Mouse (Mus musculus) midbrain, embryonic 11.5 days (tissue): Measurements from ENCODE around the gene Asrgl1. TPM values are rescaled to one million over a fixed set of nuclear protein-coding genes. Genes with fewer than 3 reads are reported as not detected.

Source experiments
- ATAC-seq: fragments of 200-750 bp; cut with Nextera tagmentation; 2 replicates; pipeline ENCODE4 v1.8.0; 2017; ENCODE audit warnings: moderate TSS enrichment, moderate library complexity; ENCODE audit not compliant: low FRiP score
- DNase-seq: peaks from one replicate; pipeline ENCODE4 v3.0.0; 2015; ENCODE audit warnings: low spot score; ENCODE audit errors: missing footprints
- H3K27ac ChIP-seq: fragments of 300-500 bp; sonication (generic); 2 replicates; pipeline ENCODE4 v1.5.1; 2014; ENCODE audit warnings: low read depth, low read length
- H3K27me3 ChIP-seq: fragments of 300-500 bp; sonication (generic); 2 replicates; pipeline ENCODE4 v1.6.1; 2014; ENCODE audit warnings: mild to moderate bottlenecking, low read length, moderate library complexity, mixed read lengths; ENCODE audit not compliant: control insufficient read depth, insufficient read depth
- H3K36me3 ChIP-seq: fragments of 300-500 bp; sonication (generic); 2 replicates; pipeline ENCODE4 v1.6.1; 2014; ENCODE audit warnings: mild to moderate bottlenecking, low read length, moderate library complexity, mixed read lengths; ENCODE audit not compliant: control insufficient read depth, insufficient read depth
- H3K4me1 ChIP-seq: fragments of 300-500 bp; sonication (generic); 2 replicates; pipeline ENCODE4 v1.6.1; 2014; ENCODE audit warnings: low read length; ENCODE audit not compliant: control insufficient read depth, insufficient read depth
- H3K4me2 ChIP-seq: fragments of 300-500 bp; sonication (generic); 2 replicates; pipeline ENCODE4 v1.6.1; 2014; ENCODE audit warnings: mild to moderate bottlenecking, moderate library complexity
- H3K4me3 ChIP-seq: fragments of 300-500 bp; sonication (generic); 2 replicates; pipeline ENCODE4 v1.5.1; 2014; ENCODE audit warnings: low read depth, low read length
- H3K9ac ChIP-seq: fragments of 300-500 bp; sonication (generic); 2 replicates; pipeline ENCODE4 v1.6.1; 2014; ENCODE audit warnings: low read length
- H3K9me3 ChIP-seq: fragments of 300-500 bp; sonication (generic); 2 replicates; pipeline ENCODE4 v1.6.1; 2016; ENCODE audit warnings: low read length; ENCODE audit not compliant: control insufficient read depth
- WGBS: fragments of 180-500 bp; shearing (Covaris S2); extraction: QIAGEN DNeasy Blood & Tissue Kit; methylation state at CpG from one replicate; pipeline ENCODE4 v1.1.7; 2014; 5-methylcytosine and 5-hydroxymethylcytosine counted together
- polyA plus RNA-seq: library from polyadenylated mRNA; unstranded; fragments of >200 nt; fragmentation: Nextera tagmentation; extraction: Ambion mirVana; gene quantifications from 2 replicates; pipeline ENCODE4 v1.2.1, GENCODE M21; 2014

The Asrgl1 gene
- polyA plus RNA-seq, 1 experiment from 2014 or later = 14.2 TPM

DNA sequence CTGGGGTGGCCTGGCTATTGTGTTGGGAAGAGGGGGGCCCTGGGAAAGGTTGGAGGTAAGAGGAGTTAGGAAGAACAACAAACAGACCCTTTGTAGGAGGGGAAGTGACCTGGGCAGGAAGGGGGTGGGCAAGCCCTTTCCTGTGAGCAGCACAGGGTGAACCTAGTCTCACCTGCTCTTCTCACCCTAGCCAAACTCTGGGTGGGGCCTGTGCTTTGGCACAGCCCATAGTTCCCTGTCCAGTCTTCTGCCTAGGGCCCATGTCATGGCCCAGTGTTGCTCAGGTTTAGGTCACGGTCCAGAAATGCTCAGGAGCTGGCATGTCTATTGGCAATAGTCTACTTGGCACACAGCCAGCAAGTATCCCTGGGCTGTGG lies 28.1 kb downstream of the Asrgl1 start:
- no peak overlapping the region for H3K9ac ChIP-seq
- DNase-seq = no peak

GRCm38 (mm10) chr19:9106751-9107378 lies 28.6 kb downstream of the Asrgl1 start:
- Histone ChIP-seq H3K9ac (no peak overlapping the region), H3K36me3 (no peaks in the 10 kb centered on the region), H3K9me3 (no peaks in the 10 kb centered on the region), H3K4me3 (no peak overlapping the region), H3K27me3 (no peaks in the 10 kb centered on the region), H3K27ac (no peak overlapping the region), H3K4me1 (no peaks in the 10 kb centered on the region), H3K4me2 (no peak overlapping the region)
- ATAC-seq (no peak), DNase-seq (no peak)
- 62% methylated on average over 4 of the region's 4 CpGs for WGBS

More for the DNA sequence above, 28.1 kb downstream of the Asrgl1 start:
- Histone ChIP-seq H3K4me2 (no peak overlapping the region), H3K4me3 (no peak overlapping the region), H3K27me3 (no peaks in the 10 kb centered on the region), H3K36me3 (no peaks in the 10 kb centered on the region), H3K4me1 (no peaks in the 10 kb centered on the region), H3K27ac (no peak overlapping the region), H3K9me3 (no peaks in the 10 kb centered on the region)
- ATAC-seq = no peak
- WGBS = 74% methylated on average over 1 of the region's 1 CpGs

DNA sequence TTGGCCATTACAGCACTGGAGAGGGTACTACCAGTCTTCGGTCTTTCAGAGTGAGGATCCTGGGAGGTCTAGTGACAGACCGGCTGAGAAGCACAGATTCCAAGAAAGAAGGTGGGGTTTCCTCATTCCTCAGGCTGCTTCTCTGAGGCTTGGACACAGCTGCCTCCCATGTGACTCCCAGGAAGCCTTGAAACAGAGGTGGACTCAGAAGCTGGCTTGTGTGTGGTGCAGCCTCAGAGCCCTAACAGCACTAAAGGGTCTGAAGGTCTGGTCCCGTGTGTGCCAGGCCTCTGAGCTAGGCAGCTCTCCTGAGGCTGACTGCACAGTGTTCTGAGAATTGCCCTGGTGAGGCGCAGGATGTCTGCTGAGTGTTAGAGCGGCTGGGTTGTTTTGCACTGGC lies 29.3 kb downstream of the Asrgl1 start:
- H3K4me2 ChIP-seq = no peak overlapping the region
- no peak overlapping the region for H3K9ac ChIP-seq
- no peaks in the 10 kb centered on the region for H3K36me3 ChIP-seq
- H3K4me3 ChIP-seq = no peak overlapping the region
- H3K9me3 ChIP-seq = no peaks in the 10 kb centered on the region
- H3K4me1 ChIP-seq = no peaks in the 10 kb centered on the region
- DNase-seq (no peak), ATAC-seq (no peak)
- WGBS = 67% methylated on average over 5 of the region's 5 CpGs
- no peaks in the 10 kb centered on the region for H3K27me3 ChIP-seq
- H3K27ac ChIP-seq = no peak overlapping the region

DNA sequence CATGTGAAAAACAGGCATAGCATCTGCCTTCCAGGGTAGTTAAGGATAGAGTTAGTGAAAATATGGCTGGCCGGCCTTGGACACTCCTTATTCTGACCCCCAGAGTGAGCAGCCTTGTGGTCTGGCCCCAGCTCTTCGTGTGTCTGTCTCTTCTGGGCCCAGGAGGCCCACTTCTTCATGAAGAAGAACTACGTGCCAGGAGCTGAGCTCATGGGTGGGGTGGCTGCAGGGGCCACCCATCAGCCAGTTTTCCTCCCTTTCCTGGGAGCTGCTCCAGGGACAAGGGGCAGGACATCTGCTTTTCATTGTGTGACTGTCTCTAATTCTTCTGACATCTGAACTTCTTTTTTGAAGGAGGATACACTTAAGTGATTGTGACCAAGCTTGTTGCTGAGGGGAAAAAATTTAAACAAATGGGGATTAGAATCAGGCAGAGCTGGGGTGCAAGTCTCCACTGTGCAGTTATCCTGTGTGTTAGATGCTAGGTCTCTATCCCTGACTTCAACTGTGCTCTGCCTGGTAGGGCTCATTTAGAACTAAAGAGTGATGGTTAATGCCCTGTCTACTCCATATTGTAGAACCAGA lies 30.2 kb downstream of the Asrgl1 start:
- Histone ChIP-seq H3K9ac (no peak overlapping the region), H3K4me3 (no peak overlapping the region), H3K4me1 (no peaks in the 10 kb centered on the region), H3K9me3 (no peaks in the 10 kb centered on the region), H3K4me2 (no peak overlapping the region), H3K27me3 (no peaks in the 10 kb centered on the region), H3K27ac (no peak overlapping the region), H3K36me3 (no peaks in the 10 kb centered on the region)
- DNase-seq (no peak), ATAC-seq (no peak)
- WGBS = 65% methylated on average over 3 of the region's 3 CpGs

- Histone ChIP-seq H3K4me2 (no peak overlapping the region), H3K4me1 (no peaks in the 10 kb centered on the region), H3K9me3 (no peaks in the 10 kb centered on the region), H3K27me3 (no peaks in the 10 kb centered on the region), H3K9ac (no peak overlapping the region), H3K36me3 (no peaks in the 10 kb centered on the region), H3K27ac (no peak overlapping the region), H3K4me3 (no peak overlapping the region)
- 86% methylated on average over 4 of the region's 4 CpGs for WGBS
- DNase-seq = no peak
- no peak for ATAC-seq
Observed at GRCm38 (mm10) chr19:9103986-9104385, 31.4 kb downstream of the Asrgl1 start.

DNA sequence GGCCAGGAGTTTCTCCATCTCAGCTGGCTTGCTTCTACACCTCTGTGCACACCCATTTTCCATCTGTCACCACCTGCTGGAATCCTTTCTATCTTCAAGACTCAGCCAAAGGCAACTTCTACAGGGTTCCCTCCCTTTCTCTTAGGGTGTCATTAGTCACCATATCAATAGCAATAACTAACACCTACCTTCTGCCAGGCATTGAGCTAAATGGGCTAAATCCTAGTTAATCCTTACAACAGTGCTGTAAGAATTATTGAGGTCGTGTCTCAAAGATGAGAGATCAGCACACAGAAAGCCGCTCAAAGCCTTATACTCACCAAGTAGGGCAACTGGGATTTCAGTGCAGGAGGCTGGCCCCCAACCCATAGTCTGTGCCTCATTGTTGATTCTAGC lies 34.4 kb downstream of the Asrgl1 start:
- ATAC-seq (no peak), DNase-seq (no peak)
- Histone ChIP-seq H3K9ac (no peak overlapping the region), H3K4me2 (no peak overlapping the region), H3K4me1 (no peaks in the 10 kb centered on the region), H3K36me3 (no peaks in the 10 kb centered on the region), H3K27ac (no peak overlapping the region), H3K9me3 (no peaks in the 10 kb centered on the region), H3K27me3 (no peaks in the 10 kb centered on the region), H3K4me3 (no peak overlapping the region)
- 76% methylated on average over 2 of the region's 2 CpGs for WGBS

DNA sequence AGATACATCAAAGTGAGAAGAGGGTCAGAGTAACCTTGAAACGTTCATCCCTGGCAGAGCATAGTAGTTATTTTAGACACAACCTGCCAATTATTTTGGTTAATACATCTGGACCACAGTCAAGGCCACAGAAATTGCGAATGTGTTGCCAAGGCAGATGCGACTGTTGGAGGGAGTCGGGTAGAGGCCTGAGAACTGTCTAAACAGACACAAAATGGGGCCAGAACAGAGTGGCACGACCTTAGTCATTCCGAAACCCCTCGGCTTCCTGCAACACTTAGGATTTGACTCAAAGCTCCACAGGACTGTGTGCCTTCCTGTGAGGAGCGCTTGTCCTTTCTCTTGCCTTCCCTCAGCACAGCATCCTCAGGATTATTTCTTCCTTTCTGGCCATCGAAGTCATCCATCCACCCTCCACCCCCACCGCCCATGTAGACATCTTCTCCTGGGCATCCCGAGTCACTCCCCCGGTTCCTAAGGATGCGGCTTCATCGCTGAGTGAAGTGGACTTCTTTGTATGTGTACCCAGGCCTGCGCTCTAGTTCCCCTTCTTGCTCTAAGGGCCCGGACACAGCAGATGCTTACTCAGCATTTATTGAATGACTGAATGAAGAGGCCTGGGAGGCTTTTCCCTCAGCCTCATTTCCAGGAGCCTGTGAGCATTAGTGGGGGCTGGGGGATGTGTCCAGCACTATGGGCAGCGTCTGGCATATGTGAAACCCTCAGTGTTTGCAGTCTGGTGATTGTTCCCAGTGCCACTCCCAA lies 35.0 kb downstream of the Asrgl1 start:
- DNase-seq = no peak
- WGBS = 89% methylated on average over 17 of the region's 17 CpGs
- H3K4me3 ChIP-seq = no peak overlapping the region
- H3K27ac ChIP-seq = no peak overlapping the region
- no peaks in the 10 kb centered on the region for H3K4me1 ChIP-seq
- no peak overlapping the region for H3K9ac ChIP-seq
- H3K27me3 ChIP-seq = no peaks in the 10 kb centered on the region
- H3K9me3 ChIP-seq = no peaks in the 10 kb centered on the region
- H3K36me3 ChIP-seq = no peaks in the 10 kb centered on the region
- no peak overlapping the region for H3K4me2 ChIP-seq
- ATAC-seq = no peak

DNA sequence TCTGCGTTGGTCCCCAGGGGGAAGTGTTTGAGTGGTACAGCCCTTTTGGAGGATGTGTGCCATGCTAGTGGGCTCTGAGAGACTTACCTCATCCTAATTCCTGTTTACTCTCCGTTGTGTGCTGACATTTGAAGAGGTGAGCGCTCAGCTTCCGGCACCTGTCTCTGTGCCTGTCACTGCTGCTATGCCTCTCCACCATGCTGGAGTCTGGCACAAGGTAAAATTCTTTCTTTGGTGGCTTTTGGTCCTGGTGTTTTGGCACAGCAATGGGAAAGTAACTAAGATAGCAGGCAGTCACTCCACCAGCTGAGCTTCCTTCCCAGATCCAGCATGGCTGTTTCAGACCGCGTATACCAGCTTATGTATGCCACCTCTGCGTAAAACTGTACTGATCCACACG lies 35.7 kb downstream of the Asrgl1 start:
- no peaks in the 10 kb centered on the region for H3K36me3 ChIP-seq
- H3K4me1 ChIP-seq = no peaks in the 10 kb centered on the region
- H3K27me3 ChIP-seq = no peaks in the 10 kb centered on the region
- ATAC-seq = no peak
- WGBS = 91% methylated on average over 8 of the region's 8 CpGs
- H3K4me3 ChIP-seq = no peak overlapping the region
- H3K27ac ChIP-seq = no peak overlapping the region
- no peak for DNase-seq
- no peaks in the 10 kb centered on the region for H3K9me3 ChIP-seq
- H3K4me2 ChIP-seq = no peak overlapping the region
- H3K9ac ChIP-seq = no peak overlapping the region

DNA sequence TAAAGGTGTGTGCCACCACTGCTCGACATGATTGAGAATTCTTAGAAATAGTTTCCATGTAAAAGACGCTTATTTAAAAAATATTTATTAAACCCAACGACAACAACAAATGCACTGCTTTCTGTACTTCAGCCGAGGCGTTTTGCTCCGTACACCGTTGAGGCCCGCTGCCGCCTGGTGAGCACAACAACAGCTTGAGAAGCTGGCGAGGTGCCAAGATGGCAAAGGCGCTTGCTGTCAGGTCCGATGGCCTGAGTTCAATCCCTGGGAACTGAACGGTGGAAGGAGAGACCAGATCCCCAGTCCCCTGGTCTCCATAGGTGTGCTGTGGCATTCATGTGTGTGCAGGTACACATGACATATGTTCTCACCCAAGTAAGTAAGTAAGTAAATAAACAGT lies 38.0 kb downstream of the Asrgl1 start:
- Histone ChIP-seq H3K27ac (no peak overlapping the region), H3K36me3 (no peaks in the 10 kb centered on the region), H3K4me2 (no peak overlapping the region), H3K4me3 (no peak overlapping the region), H3K4me1 (no peaks in the 10 kb centered on the region), H3K9ac (no peak overlapping the region), H3K27me3 (no peaks in the 10 kb centered on the region), H3K9me3 (no peaks in the 10 kb centered on the region)
- WGBS = 92% methylated on average over 13 of the region's 13 CpGs
- ATAC-seq = no peak
- peak; percentile 71 for DNase-seq
